Mouse (Mus musculus) lung, embryonic 16.5 days (tissue): ENCODE measurements around the gene Slc4a3. TPM values are rescaled to one million over a fixed set of nuclear protein-coding genes. Genes with fewer than 3 reads are reported as not detected.

ENCODE experiments used
- ATAC-seq: fragments of 200-750 bp; cut with Nextera tagmentation; 2 replicates; pipeline ENCODE4 v1.8.0; 2017; ENCODE audit warnings: low read depth, mild to moderate bottlenecking, moderate library complexity
- H3K27ac ChIP-seq: fragments of 300-500 bp; sonication (generic); 2 replicates; pipeline ENCODE4 v1.5.1; 2014; ENCODE audit warnings: mild to moderate bottlenecking, control low read depth, low read length
- H3K27me3 ChIP-seq: fragments of 300-500 bp; sonication (generic); 2 replicates; pipeline ENCODE4 v1.6.1; 2014; ENCODE audit warnings: low read depth, low read length, mixed read lengths; ENCODE audit not compliant: control insufficient read depth, insufficient read depth
- H3K36me3 ChIP-seq: fragments of 300-500 bp; sonication (generic); 2 replicates; pipeline ENCODE4 v1.6.1; 2014; ENCODE audit warnings: low read length; ENCODE audit not compliant: control insufficient read depth, insufficient read depth
- H3K4me1 ChIP-seq: fragments of 300-500 bp; sonication (generic); replicated peaks from 2 replicates; pipeline ENCODE4 v1.6.1; 2014; ENCODE audit warnings: low read length, mixed read lengths; ENCODE audit not compliant: control insufficient read depth, insufficient read depth
- H3K4me2 ChIP-seq: fragments of 300-500 bp; sonication (generic); 2 replicates; pipeline ENCODE4 v1.6.1; 2014; ENCODE audit warnings: low read depth, low read length, control low read depth
- H3K4me3 ChIP-seq: fragments of 300-500 bp; sonication (generic); 2 replicates; pipeline ENCODE4 v1.5.1; 2014; ENCODE audit warnings: mild to moderate bottlenecking, low read length, control low read depth
- H3K9ac ChIP-seq: fragments of 300-500 bp; sonication (generic); 2 replicates; pipeline ENCODE4 v1.6.1; 2014; ENCODE audit warnings: low read length, control low read depth
- H3K9me3 ChIP-seq: fragments of 300-500 bp; sonication (generic); 2 replicates; pipeline ENCODE4 v1.6.1; 2016; ENCODE audit warnings: low read length; ENCODE audit not compliant: control insufficient read depth
- WGBS: fragments of 180-500 bp; shearing (Covaris S2); extraction: QIAGEN DNeasy Blood & Tissue Kit; methylation state at CpG from one replicate; pipeline ENCODE4 v1.1.7; 2014; 5-methylcytosine and 5-hydroxymethylcytosine counted together
- polyA plus RNA-seq: library from polyadenylated mRNA; unstranded; fragments of >200 nt; fragmentation: Nextera tagmentation; extraction: Ambion mirVana; gene quantifications from 2 replicates; pipeline ENCODE4 v1.2.1, GENCODE M21; 2015

The Slc4a3 gene
- polyA plus RNA-seq, 1 experiment from 2014 or later = 12.3 TPM

GRCm38 (mm10) chr1:75556143-75556781, 10.2 kb downstream of the Slc4a3 start:
- no peaks in the 10 kb centered on the region for H3K9me3 ChIP-seq
- H3K27ac ChIP-seq = no peak overlapping the region
- ATAC-seq = no peak
- no peak overlapping the region for H3K4me2 ChIP-seq
- H3K27me3 ChIP-seq = no peaks in the 10 kb centered on the region
- no peak overlapping the region for H3K4me3 ChIP-seq
- H3K4me1 ChIP-seq = peaks cover 11% of the 10 kb centered on the region
- no peaks in the 10 kb centered on the region for H3K36me3 ChIP-seq
- WGBS = 83% methylated on average over 9 of the region's 9 CpGs
- H3K9ac ChIP-seq = no peak overlapping the region

- no peak overlapping the region for H3K27ac ChIP-seq
- H3K4me1 ChIP-seq = peaks cover 11% of the 10 kb centered on the region
- H3K4me3 ChIP-seq = no peak overlapping the region
- no peak for ATAC-seq
- H3K9me3 ChIP-seq = no peaks in the 10 kb centered on the region
- no peaks in the 10 kb centered on the region for H3K36me3 ChIP-seq
- no peak overlapping the region for H3K4me2 ChIP-seq
- H3K9ac ChIP-seq = no peak overlapping the region
- WGBS = 90% methylated on average over 7 of the region's 7 CpGs
- no peaks in the 10 kb centered on the region for H3K27me3 ChIP-seq
Measured at GRCm38 (mm10) chr1:75557041-75557440, 11.0 kb downstream of the Slc4a3 start.

GRCm38 (mm10) chr1:75558388-75559178, 12.5 kb downstream of the Slc4a3 start:
- 0 out of 2 replicates have a peak overlapping the region, but pooled peaks have one; percentile 11 for H3K9ac ChIP-seq
- no peak for ATAC-seq

GRCm38 (mm10) chr1:75559212-75559925, 13.3 kb downstream of the Slc4a3 start:
- Histone ChIP-seq H3K36me3 (no peaks in the 10 kb centered on the region), H3K4me1 (peaks cover 11% of the 10 kb centered on the region), H3K9me3 (no peaks in the 10 kb centered on the region), H3K4me2 (peak overlapping the region; percentile 47), H3K27ac (peak overlapping the region; percentile 78), H3K4me3 (peak overlapping the region; percentile 29; the same call in 1 of the 2 replicates), H3K27me3 (0 out of 2 replicates have a peak, but pooled peaks cover 3% of the 10 kb centered on the region), H3K9ac (peak overlapping the region; percentile 59)
- 1% methylated on average over 17 of the region's 17 CpGs for WGBS
- peak; percentile 97 for ATAC-seq

More at GRCm38 (mm10) chr1:75558388-75559178, 12.5 kb downstream of the Slc4a3 start:
- Histone ChIP-seq H3K9me3 (no peaks in the 10 kb centered on the region), H3K4me1 (peaks cover 11% of the 10 kb centered on the region), H3K27me3 (no peaks in the 10 kb centered on the region), H3K27ac (peak overlapping the region; percentile 78; the same call in 1 of the 2 replicates), H3K36me3 (no peaks in the 10 kb centered on the region), H3K4me2 (no peak overlapping the region), H3K4me3 (no peak overlapping the region)
- WGBS = 77% methylated on average over 18 of the region's 18 CpGs

- Histone ChIP-seq H3K27ac (no peak overlapping the region), H3K4me1 (peaks cover 11% of the 10 kb centered on the region), H3K27me3 (peaks cover 4% of the 10 kb centered on the region; the same call in 1 of the 2 replicates), H3K4me3 (no peak overlapping the region), H3K9ac (no peak overlapping the region), H3K9me3 (no peaks in the 10 kb centered on the region), H3K36me3 (no peaks in the 10 kb centered on the region), H3K4me2 (no peak overlapping the region)
- ATAC-seq = no peak
- 69% methylated on average over 12 of the region's 12 CpGs for WGBS
Measured at GRCm38 (mm10) chr1:75560206-75560913, 14.3 kb downstream of the Slc4a3 start.

DNA sequence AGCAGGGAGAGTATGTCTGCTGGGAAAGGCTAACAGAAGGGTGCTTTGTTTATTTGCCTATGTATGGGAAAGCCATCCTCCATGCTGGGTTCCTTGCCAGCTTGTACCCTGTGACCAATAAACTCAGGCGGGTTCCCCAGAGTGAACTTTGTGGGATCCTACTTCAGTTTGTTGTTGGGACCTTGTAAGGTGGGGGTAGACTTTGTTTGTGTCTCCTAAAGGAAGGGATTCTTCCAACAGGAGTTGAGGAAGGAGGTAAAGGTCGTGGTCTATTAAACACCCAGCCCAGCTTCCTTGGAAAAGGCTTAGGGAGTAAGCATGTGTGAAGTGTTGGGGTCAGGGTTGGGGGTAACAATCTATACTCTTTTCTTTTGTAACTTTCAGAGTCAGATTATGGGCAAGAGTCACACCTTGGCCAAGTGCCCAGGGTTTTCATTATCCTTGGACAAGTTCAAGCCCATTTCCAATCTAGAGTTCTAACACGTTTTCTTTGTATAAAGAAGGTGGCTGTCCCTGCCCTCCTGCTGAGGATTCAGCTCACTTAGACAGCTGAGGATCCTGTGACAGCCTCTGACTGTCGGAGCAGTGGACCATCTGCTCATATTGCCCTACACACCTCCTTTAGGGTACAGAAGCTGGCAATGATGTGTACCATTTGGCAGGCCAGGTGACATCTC, 15.3 kb downstream of the Slc4a3 start:
- WGBS = 34% methylated on average over 4 of the region's 4 CpGs
- Histone ChIP-seq H3K4me2 (no peak overlapping the region), H3K27me3 (peaks cover 4% of the 10 kb centered on the region; the same call in 1 of the 2 replicates), H3K27ac (no peak overlapping the region), H3K9ac (no peak overlapping the region), H3K4me1 (peaks cover 11% of the 10 kb centered on the region), H3K9me3 (no peaks in the 10 kb centered on the region), H3K36me3 (no peaks in the 10 kb centered on the region), H3K4me3 (no peak overlapping the region)
- no peak for ATAC-seq

- Histone ChIP-seq H3K4me2 (no peak overlapping the region), H3K36me3 (no peaks in the 10 kb centered on the region), H3K9ac (no peak overlapping the region), H3K9me3 (no peaks in the 10 kb centered on the region), H3K27ac (no peak overlapping the region), H3K4me3 (no peak overlapping the region), H3K27me3 (peaks cover 4% of the 10 kb centered on the region; the same call in 1 of the 2 replicates), H3K4me1 (peaks cover 11% of the 10 kb centered on the region)
- ATAC-seq = no peak
- 33% methylated on average over 1 of the region's 1 CpGs for WGBS
Measured at GRCm38 (mm10) chr1:75561898-75562238, 15.8 kb downstream of the Slc4a3 start.

DNA sequence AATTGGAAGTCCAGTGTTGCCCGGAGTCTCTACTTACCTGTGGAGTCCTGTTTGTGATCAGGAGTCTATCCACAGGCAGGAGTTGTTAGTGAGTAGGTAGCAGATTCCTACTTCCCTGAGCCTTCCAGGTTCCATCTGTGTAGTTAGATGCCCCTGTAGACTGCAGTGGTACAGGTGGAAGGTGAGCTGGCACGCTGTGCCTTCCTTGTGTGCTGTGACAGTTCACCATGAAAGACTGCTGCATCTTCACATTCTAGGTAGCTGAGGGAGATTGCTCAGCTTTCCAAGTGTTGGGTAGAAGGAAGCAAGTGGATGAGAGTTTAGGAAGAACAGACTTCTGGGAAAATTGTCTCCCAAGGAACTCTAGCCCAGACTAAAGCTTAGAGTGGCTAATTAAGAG, 18.0 kb downstream of the Slc4a3 start:
- no peak for ATAC-seq
- WGBS = 79% methylated on average over 2 of the region's 2 CpGs
- Histone ChIP-seq H3K27me3 (peaks cover 4% of the 10 kb centered on the region; the same call in 1 of the 2 replicates), H3K9ac (no peak overlapping the region), H3K4me3 (no peak overlapping the region), H3K27ac (no peak overlapping the region), H3K4me2 (no peak overlapping the region), H3K36me3 (no peaks in the 10 kb centered on the region), H3K9me3 (no peaks in the 10 kb centered on the region), H3K4me1 (peaks cover 7% of the 10 kb centered on the region)
